In the genomic region with DNA sequence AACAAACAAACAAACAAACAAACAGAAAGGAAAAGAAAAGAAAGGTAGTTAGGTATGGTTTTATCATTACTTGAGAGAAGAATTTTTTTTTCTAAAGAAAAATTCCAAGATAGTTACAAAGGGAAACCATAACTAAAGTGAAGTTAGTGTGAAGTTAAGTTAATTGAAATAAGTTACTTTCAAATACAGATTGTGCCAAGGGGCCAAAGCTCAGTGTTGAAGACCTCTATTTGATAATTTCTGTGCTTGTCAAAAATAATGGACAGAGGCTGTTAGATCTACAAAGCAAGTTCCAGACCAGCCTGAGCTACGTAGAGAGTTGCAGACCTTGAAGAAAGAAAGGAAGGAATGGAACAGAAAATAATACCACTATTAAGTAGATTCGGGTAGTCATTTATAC, we compare ENCODE assay signal across 23 mouse cellular contexts. TPM values are rescaled to one million over a fixed set of nuclear protein-coding genes. Genes with fewer than 3 reads are reported as not detected.
"Had no signal": no experiment of that assay in that cellular context is flagged by ENCODE, and none has a peak within 500 bp of the region (broad histone marks: within the 10 kb centered on the region; RNA-seq: fewer than 3 reads in every experiment).

No protein-coding gene starts in this region.

- H3K9ac ChIP-seq: midbrain, embryonic 12.5 days; neural tube, embryonic 13.5 days; neural tube, embryonic 15.5 days had no signal

- H3K9me3 ChIP-seq: midbrain, embryonic 10.5 days; midbrain, embryonic 12.5 days; neural tube, embryonic 13.5 days; neural tube, embryonic 15.5 days had no signal

- H3K4me3 ChIP-seq: midbrain, embryonic 12.5 days had no signal

- H3K4me2 ChIP-seq: midbrain, embryonic 12.5 days had no signal

- H3K27me3 ChIP-seq: neural tube, embryonic 13.5 days; neural tube, embryonic 15.5 days had no signal

- DNase-seq: lung, adult 18-20 months; lung, postnatal 14 days; lung, postnatal 36 days; midbrain, embryonic 14.5 days; retina, postnatal 1 day; right cerebral cortex, adult 18-20 months; right cerebral cortex, postnatal 25 days; right cerebral cortex, postnatal 4 days; spleen, adult 18-20 months; thymus, adult 18-20 months; thymus, postnatal 14 days; thymus, postnatal 36 days had no signal

- H3K36me3 ChIP-seq: midbrain, embryonic 10.5 days; midbrain, embryonic 12.5 days had no signal

- H3K27ac ChIP-seq: midbrain, embryonic 10.5 days; midbrain, embryonic 12.5 days; neural tube, embryonic 13.5 days; neural tube, embryonic 15.5 days had no signal

- ATAC-seq: lung, postnatal 0 days; midbrain, embryonic 16.5 days had no signal

RNA-seq across cellular contexts. Expression of a gene that starts 36.6 kb away (rescaled TPM):
- total RNA-seq: megakaryocyte, adult 5-6 weeks; megakaryocyte-erythroid progenitor cell, adult 5-6 weeks had no signal
- polyA plus RNA-seq: liver, embryonic 16.5 days; midbrain, embryonic 10.5 days; midbrain, embryonic 16.5 days; neural tube, embryonic 13.5 days; small intestine, adult 2 months; thymus, postnatal 0 days had no signal
